Mouse (Mus musculus) left cerebral cortex, postnatal 4 days (tissue): ENCODE results near the gene Ism1. TPM values are rescaled to one million over a fixed set of nuclear protein-coding genes. Genes with fewer than 3 reads are reported as not detected.

Source experiments
- DNase-seq: peaks from one replicate; pipeline ENCODE4 v3.0.0-alpha.2; 2022
- intact Hi-C: fragments of 180-260 bp; cut with DNase I; formaldehyde crosslinking; loops from one replicate; pipeline ENCODE4 v1.15.1; 2025
- total RNA-seq, 2 experiments: library from RNA; stranded (reverse); gene quantifications; 2 replicates each; pipeline ENCODE4 v1.2.3; 2021

Gene Ism1
- total RNA-seq, 2 experiments from 2014 or later: 2.5 to 3.2 TPM

DNA sequence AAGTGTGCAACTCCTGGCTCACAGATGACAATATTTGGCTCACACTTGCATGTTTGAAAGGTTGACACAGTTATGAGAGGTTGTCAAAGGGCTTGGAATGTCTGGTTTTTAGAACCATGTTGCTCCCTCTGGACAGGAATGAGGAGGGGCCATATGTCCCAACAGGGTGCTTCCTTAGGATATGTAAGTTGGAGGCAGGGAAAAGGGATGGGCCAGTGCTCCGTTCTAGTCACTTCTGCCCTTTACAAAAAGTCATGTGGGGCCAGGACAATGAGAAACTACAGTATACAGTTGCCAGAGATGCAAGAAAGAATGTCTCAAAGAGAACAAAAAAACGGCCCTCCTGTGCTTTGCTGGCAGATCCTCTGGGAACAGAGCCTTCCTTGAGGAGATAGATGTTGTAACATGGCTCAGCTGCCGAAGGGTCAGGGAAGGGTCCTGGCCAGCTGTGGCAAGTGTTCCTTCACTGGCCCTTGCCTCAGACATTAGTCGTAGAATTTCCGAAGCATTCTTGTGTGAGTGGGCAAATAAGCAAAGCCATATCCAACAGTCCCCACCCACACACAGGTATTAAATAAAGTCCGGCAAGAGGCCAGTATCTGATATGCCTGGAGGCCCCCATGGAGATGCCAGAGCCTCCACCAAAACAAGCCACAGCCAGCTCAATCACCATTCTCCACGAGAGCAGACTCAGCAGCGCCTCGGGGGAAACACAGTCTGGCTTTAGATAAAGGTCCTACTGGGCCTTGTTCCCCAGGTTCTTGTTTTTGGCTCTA lies 114.6 kb downstream of the Ism1 start:
- DNase-seq: no peak
- intact Hi-C loops: no loop called here

DNA sequence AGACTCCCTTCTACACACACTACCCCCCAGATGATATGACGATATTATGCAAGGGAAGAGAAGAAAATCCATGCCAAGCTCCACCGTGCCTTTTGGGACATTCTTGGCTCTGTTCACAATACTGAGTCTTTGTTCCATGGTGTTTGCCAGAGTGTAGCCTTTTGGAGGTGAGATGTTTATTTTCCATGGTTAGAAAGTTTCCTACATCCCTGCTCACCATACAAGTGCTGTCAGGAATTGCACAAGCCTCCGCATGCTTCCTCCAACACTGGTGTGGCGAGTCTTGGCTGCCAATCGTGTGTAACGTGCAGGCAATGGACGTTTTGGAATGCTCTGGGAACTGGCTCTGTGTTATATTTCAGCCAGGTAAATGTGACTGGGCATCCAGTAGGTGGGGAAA lies 126.1 kb downstream of the Ism1 start:
- intact Hi-C loops: no loop called here
- DNase-seq: no peak

DNA sequence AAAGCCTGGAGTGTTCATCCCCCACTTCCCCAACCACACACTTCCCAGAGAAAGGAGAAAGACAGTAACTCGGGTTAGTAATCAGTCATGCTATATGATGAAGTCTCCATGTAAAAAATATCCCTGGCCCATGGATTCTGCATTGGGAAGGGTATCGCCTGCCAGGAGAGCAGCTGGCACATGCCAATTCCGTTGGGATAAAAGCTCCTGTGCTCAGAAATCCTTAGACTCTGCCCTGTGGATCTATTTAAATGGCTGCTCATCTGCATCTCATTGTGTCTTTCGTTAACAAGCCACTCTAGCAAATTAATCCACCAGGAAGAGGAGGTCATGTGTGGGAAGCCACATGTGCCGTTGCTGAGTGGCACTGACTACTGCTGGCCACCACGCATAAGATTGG lies 129.9 kb downstream of the Ism1 start:
- DNase-seq: no peak
- intact Hi-C loops: no loop called here

Other genes with a start within 250 kb of the Ism1 start
- not detected for gene Sptlc3, start 184.3 kb upstream of the Ism1 start, total RNA-seq